Mouse (Mus musculus) monocyte, adult 2 months (primary cell): ENCODE measurements at regions not wholly inside any gene's neighbourhood (a gene's known extent, or its start where the extent isn't known, plus 50 kb on each side); places are given as distances from the start of the nearest gene placed in this dataset.
"Not testable (repeated sequence)": the region's sequence is repeated elsewhere in the genome, so short reads cannot be mapped to it uniquely, and the experiment has no call there.

Experiments
- DNase-seq, 2 experiments: peaks; one replicate each; pipeline ENCODE4 v3.0.0; 2022; ENCODE audit warnings: low spot score in 2 of 2, low read depth in 1 of 2

GRCm38 (mm10) chr11:22573166-22573565 lies 61.3 kb downstream of the Tmem17 start:
- DNase-seq = no peak

GRCm38 (mm10) chr11:22573802-22574201 lies 61.9 kb downstream of the Tmem17 start:
- DNase-seq = no peak

DNA sequence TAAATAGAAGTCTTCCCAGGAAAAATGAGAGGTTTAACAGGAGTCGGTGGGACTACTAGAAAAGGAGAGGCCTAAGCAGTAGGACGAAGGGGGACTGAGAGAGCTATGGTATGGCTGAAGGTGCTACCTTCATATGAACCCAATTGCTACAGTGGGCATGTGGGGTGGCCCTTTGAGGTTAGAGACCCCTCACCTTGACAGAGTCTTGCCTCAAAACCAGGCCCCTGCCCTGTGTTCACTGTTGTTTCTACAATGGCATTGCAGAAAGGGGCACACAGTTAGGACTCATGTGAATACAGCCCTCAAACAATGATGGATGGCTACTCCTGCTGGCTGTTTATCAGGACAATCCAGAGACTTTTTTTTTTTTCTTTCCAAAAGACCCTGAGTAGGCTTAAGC lies 62.6 kb downstream of the Tmem17 start:
- DNase-seq = no peak

- DNase-seq = no peak
These were observed 72.2 kb downstream of the Tmem17 start for GRCm38 (mm10) chr11:22584100-22584487.

GRCm38 (mm10) chr11:22584488-22585158 lies 72.7 kb downstream of the Tmem17 start:
- no peak for DNase-seq

GRCm38 (mm10) chr11:22587691-22588241 lies 75.9 kb downstream of the Tmem17 start:
- DNase-seq = no peak

DNA sequence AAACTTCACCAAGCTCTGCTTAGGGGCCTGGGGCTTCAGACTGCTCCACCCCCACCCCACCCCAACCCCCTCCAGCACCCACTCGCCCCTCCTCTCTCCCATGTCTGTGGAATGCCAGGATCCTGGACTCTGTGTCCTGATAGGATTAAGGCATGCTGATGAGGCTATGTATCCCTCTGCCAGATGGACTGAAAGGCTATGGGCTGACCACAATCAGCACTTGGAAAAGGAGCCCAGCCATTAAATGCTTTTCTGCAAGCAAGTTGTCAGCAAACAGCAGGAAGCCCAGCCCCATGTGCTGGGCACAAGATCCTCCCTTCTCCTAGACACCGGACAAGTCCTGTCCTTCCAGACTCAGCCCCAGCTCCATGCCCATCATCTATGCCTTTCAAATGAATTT lies 76.7 kb downstream of the Tmem17 start:
- DNase-seq = no peak

DNA sequence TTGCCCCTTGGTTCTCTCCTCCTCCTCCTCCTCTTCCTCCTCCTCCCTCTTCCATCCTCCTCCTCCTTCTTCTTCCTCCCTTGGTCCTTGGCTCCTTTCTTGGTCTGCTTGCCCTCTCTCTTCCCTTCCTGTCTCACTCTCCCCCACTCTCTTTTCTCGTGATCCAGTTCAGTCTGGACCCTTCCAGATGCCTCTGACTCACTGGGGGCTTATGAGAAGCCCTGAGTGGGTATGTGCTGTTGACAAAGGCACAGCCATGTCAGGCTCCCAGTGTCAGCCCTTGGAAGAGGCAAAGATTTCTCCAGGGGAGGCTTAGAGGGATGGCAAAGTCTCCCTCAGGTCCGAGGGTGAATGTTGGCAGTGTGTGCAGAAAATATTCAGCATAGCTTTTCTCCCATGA lies 78.0 kb downstream of the Tmem17 start:
- no peak for DNase-seq

DNA sequence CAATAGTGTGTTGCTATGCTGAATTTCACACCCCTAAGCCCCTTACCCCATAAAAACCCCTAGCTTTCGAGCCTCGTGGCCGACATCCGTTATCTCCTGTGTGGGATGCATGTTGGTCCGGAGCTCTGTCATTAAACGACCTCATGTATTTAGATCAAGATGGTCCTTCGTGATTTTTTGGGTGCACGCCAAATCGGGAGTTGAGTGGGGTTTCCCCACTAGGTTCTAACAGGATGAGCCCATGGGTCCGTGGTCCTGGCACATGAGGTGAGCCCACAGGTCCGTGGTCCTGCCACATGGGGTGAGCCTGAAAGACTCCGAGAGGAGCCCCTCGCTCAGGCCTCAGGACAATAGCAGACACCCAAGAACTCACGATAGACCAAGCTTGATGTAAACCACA lies 79.2 kb downstream of the Tmem17 start:
- DNase-seq = not testable (repeated sequence)

DNA sequence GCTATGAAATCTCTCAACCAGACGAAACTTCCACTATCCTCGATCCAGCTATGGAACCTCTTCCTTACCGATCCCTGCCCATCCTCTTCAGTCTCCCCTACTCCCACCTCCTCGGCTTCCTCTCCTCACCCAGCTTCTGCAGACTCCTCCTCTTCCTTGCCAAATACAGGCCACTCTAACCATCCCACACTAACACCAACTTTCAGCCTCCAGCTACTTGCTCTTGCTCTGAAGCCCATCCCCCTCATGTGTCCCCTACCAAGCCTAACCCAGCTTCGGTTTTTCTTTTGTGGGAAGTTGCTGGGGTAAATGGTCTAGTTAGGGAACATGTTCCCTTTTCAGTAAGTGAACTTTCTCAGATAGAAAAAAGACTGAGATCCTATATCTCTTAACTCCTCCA lies 80.8 kb downstream of the Tmem17 start:
- DNase-seq = no peak

- no peak for DNase-seq
These were observed 84.4 kb downstream of the Tmem17 start for GRCm38 (mm10) chr11:22596076-22596804.

GRCm38 (mm10) chr11:22596805-22597149 lies 84.9 kb downstream of the Tmem17 start:
- no peak for DNase-seq

DNA sequence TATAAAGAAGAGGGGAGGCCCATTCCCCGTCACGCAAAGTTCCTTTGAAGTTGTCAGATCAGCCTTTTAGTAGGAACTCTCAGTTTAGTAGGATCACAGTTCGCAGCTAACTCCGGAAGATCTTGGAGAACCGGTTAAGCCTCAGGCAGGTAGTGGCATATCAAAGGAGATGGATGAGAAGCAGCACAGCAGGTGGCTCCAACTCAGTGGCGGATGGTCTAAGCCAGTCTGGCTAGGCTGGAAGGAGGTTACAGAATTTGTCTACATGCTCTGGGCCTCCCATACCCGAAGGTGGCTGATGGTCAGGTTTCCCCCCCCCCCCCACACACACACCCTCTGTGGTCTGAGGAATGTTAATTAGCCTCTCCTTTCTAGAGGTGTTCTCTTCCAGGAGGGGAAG lies 88.5 kb downstream of the Tmem17 start:
- no peak for DNase-seq

DNA sequence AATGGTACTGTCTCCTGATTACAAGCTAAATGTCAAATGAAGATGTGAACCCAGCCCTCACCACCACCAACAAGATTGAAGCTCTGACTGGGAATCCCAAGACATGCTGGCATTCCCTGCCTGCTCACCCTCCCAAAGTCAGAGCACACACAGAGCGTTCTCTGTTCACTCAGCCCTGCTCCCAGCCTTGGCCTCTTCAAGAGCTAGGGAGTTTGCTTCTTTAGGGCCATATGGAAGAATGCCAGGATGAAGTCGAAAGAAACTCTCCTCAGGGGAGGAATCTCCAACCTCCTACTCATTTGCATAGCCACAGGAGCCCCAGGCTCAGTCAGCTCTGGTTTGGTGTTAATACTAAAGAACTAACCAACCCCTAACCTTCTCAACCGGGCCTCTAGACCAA lies 90.1 kb downstream of the Tmem17 start:
- DNase-seq = no peak

DNA sequence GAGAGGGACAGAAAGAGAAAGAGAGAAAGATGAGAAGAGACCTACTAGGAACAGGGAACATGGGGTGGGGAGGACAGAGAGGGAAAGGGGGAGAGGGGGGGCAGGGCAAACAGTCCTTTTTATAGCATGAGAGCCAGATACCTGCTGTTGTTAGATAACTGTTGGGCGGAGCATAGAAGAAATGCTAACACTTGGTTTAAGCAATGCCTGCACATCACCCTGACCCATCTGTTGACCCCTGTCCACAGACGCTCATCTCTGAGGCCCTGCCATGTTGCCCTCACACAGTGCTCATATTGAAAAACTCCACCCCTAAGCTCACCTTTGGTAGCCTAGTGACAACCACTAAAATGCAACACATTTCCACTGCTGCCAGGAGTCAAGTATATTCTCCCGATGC lies 90.7 kb downstream of the Tmem17 start:
- DNase-seq = no peak

DNA sequence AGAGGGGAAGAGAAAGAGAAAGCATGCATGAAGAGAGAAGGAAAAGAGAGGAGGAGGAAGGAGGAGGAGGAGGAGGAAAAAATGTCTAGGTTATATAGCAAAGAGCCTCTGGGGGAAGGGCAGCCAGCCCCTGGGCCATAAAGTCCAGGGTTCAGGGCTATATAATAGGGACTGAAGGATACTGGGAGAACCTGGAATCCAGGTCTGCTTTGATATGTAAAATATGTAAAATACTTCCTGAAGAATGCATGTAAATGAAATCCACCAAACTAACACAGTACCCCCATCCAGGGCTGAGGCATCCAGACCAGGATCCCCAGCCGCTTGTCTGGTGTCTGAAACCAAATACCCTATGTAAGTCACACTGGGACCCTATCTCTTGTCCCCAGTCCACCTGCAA lies 91.5 kb downstream of the Tmem17 start:
- DNase-seq = no peak

GRCm38 (mm10) chr11:22606380-22606779 lies 94.5 kb downstream of the Tmem17 start:
- no peak for DNase-seq

- DNase-seq = no peak
These were observed 95.8 kb downstream of the Tmem17 start for GRCm38 (mm10) chr11:22607645-22608044.

DNA sequence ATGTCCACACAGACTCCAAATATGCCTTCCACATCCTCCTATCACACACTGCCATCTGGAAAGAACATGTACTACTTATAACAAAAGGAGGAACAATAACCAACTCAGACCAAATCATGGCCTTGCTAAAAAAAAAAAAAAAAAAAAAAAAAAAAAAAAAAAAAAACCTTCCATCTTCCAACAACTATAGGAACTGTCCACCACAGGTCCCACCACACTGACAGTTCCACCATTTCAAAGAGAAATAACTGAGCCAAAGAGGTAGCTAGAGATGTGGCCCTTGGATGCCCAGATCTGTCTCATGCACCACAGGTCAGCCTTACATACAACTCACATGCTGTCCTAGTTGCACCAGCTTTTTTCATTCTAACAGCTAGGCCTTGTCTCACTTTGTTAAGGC lies 97.1 kb downstream of the Tmem17 start:
- no peak for DNase-seq

GRCm38 (mm10) chr11:22610433-22611101 lies 98.7 kb downstream of the Tmem17 start:
- DNase-seq = no peak

- no peak for DNase-seq
These were observed 99.4 kb downstream of the Tmem17 start for GRCm38 (mm10) chr11:22611102-22611869.
